9 mouse cellular contexts compared by ENCODE assay signal in the genomic region with DNA sequence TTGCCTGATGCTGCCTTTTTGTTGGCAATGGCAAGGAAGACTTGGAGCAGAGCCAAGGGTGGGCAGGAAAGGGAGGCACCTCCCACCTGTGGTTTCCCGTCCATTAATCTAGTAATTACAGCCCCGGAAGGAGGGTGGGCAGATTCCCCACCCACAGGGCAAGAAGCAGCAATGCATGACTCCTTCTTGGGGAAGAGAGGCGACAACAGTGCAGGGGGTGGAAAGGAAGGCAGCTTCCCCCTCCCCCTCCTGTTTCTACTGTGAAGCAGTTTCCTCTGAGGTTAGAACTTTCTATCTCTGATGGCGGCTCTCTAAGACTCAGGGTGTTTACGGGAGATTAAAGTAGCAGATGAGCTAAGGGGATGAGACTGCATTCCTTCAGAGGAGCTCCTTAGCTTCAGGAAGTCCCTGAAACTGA. TPM values are rescaled to one million over a fixed set of nuclear protein-coding genes. Genes with fewer than 3 reads are reported as not detected.
DNase-seq lines count a peak whose midpoint lies in the region; TF ChIP-seq lines count a peak whose summit lies in the region.
"Had no signal": no experiment of that assay in that cellular context is flagged by ENCODE, and none has a peak within 500 bp of the region (broad histone marks: within the 10 kb centered on the region; RNA-seq: fewer than 3 reads in every experiment).

No protein-coding gene starts in this region.

- no peaks in the 10 kb centered on the region for H3K4me1 ChIP-seq in lung, adult 2 months (ENCODE audit: control insufficient read depth, insufficient read depth, low read length)
- peaks cover 24% of the 10 kb centered on the region for H3K4me1 ChIP-seq in heart, embryonic 10.5 days
- H3K4me1 ChIP-seq in small intestine, adult 2 months (ENCODE audit: control insufficient read depth, insufficient read depth, insufficient read length, low read length), result peaks cover 7% of the 10 kb centered on the region; the same call in 1 of the 2 replicates
- H3K4me1 ChIP-seq: lung, embryonic 15.5 days had no signal

- H3K4me3 ChIP-seq in lung, adult 2 months (replicated peaks; ENCODE audit: extremely low read depth, low read depth, low read length), result no peak overlapping the region
- H3K4me3 ChIP-seq in heart, embryonic 10.5 days, result no peak overlapping the region
- no peak overlapping the region for H3K4me3 ChIP-seq in small intestine, adult 2 months (ENCODE audit: low read depth, low read length)
- H3K4me3 ChIP-seq: lung, embryonic 15.5 days had no signal

- peak; percentile 58 to 63 for DNase-seq in lung, adult 18-20 months
- DNase-seq in lung, adult 2 months, result no peak
- DNase-seq in heart, embryonic 10.5 days (ENCODE audit: low spot score), result no peak
- DNase-seq in kidney, postnatal 4 days, result peak; percentile 74 to 83
- DNase-seq in cerebellum, adult 18-20 months, result no peak
- DNase-seq in testis, postnatal 10 days (ENCODE audit: low spot score), result no peak
- no peak for DNase-seq in embryo, embryonic 11 days

- H3K9me3 ChIP-seq in heart, embryonic 10.5 days, result no peaks in the 10 kb centered on the region
- H3K9me3 ChIP-seq: lung, embryonic 15.5 days had no signal

- H3K36me3 ChIP-seq in heart, embryonic 10.5 days, result no peaks in the 10 kb centered on the region
- no peaks in the 10 kb centered on the region for H3K36me3 ChIP-seq in small intestine, adult 2 months (ENCODE audit: control insufficient read depth, insufficient read depth, low read length)
- H3K36me3 ChIP-seq: lung, embryonic 15.5 days had no signal

- TF ChIP-seq CTCF in lung, adult 2 months (IDR thresholded peaks at IDR 0.05; ENCODE audit: insufficient read depth, low read length), result no peak
- TF ChIP-seq CTCF in small intestine, adult 2 months (IDR thresholded peaks at IDR 0.05; ENCODE audit: extremely low read depth, insufficient read length, insufficient replicate concordance, low read depth, low read length), result no peak

- no peak for TF ChIP-seq POLR2A in lung, adult 2 months (IDR thresholded peaks at IDR 0.05; ENCODE audit: borderline replicate concordance, extremely low read depth, low read depth, low read length)
- no peak for TF ChIP-seq POLR2A in small intestine, adult 2 months (IDR thresholded peaks at IDR 0.05; ENCODE audit: low read depth, low read length)

- 27% methylated on average over 5 of the region's 5 CpGs for WGBS in lung, adult 2 months
- WGBS in heart, embryonic 10.5 days, result 52% methylated on average over 5 of the region's 5 CpGs
- WGBS in small intestine, adult 2 months, result 72% methylated on average over 5 of the region's 5 CpGs

- H3K27ac ChIP-seq in heart, embryonic 10.5 days, result peak overlapping the region; percentile 29; the same call in 1 of the 2 replicates
- H3K27ac ChIP-seq in small intestine, adult 2 months (ENCODE audit: insufficient read depth, low read depth, low read length), result peak overlapping the region; percentile 42; the same call in 1 of the 2 replicates
- H3K27ac ChIP-seq: lung, embryonic 15.5 days had no signal

- H3K27me3 ChIP-seq in heart, embryonic 10.5 days (ENCODE audit: insufficient read depth, poor library complexity, severe bottlenecking), result peaks cover 50% of the 10 kb centered on the region
- 0 out of 2 replicates have a peak, but pooled peaks cover 4% of the 10 kb centered on the region for H3K27me3 ChIP-seq in small intestine, adult 2 months (ENCODE audit: control insufficient read depth, insufficient read depth, low read length)

RNA-seq across cellular contexts. Expression of a gene that starts 9.9 kb away (rescaled TPM):
- polyA plus RNA-seq in lung, adult 2 months (2012; rRNA removed), result 1.0 and 1.4 TPM in 2 replicates
- 0.20 TPM in 1 of 2 replicates, not detected in the other for polyA plus RNA-seq in heart, embryonic 10.5 days (2016; fragmentation: Nextera tagmentation; extraction: Ambion mirVana)
- polyA plus RNA-seq in small intestine, adult 2 months (2012; rRNA removed), result 1.5 and 2.2 TPM in 2 replicates

RNA-seq across cellular contexts. Expression of a gene that starts 13.2 kb away (rescaled TPM):
- 0.14 TPM in 1 of 2 replicates, not detected in the other for polyA plus RNA-seq in lung, adult 2 months (2012; rRNA removed)
- polyA plus RNA-seq in heart, embryonic 10.5 days (2016; fragmentation: Nextera tagmentation; extraction: Ambion mirVana), result not detected in 2 replicates
- 0.33 and 0.34 TPM in 2 replicates for polyA plus RNA-seq in small intestine, adult 2 months (2012; rRNA removed)

RNA-seq across cellular contexts. Expression of a gene that starts 34.1 kb away (rescaled TPM):
- polyA plus RNA-seq in lung, adult 2 months (2012; rRNA removed), result 122 and 144 TPM in 2 replicates
- polyA plus RNA-seq in heart, embryonic 10.5 days (2016; fragmentation: Nextera tagmentation; extraction: Ambion mirVana), result 34.1 and 41.2 TPM in 2 replicates
- 29.8 and 35.4 TPM in 2 replicates for polyA plus RNA-seq in small intestine, adult 2 months (2012; rRNA removed)

Comparison
In these comparisons a context has a peak if more than half of its experiments do, and no peak if none do; other contexts are left out.
1. DNase-seq: peak in lung, adult 18-20 months (2 of 2) and kidney, postnatal 4 days (2 of 2); none in lung, adult 2 months (single experiment), heart, embryonic 10.5 days (single experiment), cerebellum, adult 18-20 months (0 of 2), testis, postnatal 10 days (single experiment) and embryo, embryonic 11 days (single experiment).